Mouse (Mus musculus): ENCODE data around the gene Nadk2.

The Nadk2 gene

DNA sequence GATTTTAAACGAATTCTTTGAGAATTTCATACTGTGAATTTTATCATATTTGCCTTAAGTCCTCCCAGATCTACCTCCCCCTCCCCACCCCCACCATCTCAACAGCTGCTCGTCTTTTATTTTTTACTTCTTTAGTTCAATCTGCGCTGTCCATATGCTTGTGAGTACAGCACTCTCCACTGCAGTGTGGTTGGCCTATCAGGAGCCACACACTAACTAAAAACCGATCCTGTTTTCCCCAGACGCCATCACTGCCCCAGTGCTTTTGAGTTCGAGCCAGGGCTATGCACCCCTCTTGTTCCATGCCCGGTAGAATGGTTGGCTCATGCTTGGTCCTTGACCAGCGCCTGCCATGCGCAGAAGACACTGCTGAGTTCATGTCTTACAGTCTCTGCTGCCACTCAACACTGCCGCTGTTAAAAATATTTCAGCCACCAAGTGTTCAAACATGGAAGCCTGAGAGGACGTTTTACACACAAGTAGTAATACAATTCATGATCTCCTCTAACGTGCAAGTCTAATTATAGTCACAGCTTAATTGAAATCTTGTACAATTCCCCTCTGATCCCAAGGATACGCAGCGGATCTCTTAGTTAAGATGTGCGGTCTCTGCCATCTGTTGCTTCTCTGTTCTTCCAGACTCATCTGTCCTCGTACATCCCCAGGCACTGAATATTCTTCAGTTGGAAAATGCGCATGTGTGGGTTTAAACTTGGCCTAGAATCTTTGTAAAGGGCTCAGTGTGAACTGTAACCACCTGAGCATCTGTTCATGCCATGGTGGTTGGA lies 17.0 kb downstream of the Nadk2 start:
- DNase-seq (ENCODE audit: inconsistent ontology term), result no peak

- no peak for DNase-seq (ENCODE audit: inconsistent ontology term)
Observed at GRCm38 (mm10) chr15:9088683-9089072, 17.6 kb downstream of the Nadk2 start.

DNA sequence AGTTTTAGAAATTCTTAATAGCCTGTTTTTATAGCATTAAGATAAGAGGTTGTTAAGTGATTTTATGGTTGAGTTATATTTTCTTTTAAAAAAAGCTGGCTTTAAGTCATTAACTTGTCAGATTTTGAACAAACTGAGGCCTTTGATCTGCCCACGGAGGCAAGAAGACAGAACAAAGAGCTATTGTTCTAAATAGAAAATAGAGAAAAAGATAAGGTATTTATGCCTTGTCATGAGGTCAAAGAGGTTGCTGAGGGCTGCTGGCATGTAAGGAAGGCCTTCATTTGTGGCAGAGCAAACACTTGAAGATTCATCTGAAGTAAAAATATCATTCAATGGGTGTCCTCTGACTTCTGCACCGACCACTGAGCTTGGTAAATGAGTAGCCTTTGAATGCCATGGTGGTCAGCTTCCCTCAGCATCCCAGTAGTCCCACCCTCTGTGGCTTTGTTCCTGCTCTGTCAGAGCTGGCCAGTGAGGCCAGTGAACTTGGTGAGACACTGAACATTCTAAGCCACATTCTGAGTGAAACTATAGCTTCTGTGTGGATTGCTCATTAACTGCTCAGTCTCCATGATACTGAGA lies 18.2 kb downstream of the Nadk2 start:
- peak; percentile 58 for DNase-seq (ENCODE audit: inconsistent ontology term)

- no peak for DNase-seq (ENCODE audit: inconsistent ontology term)
Observed at GRCm38 (mm10) chr15:9090662-9091061, 19.6 kb downstream of the Nadk2 start.

GRCm38 (mm10) chr15:9093598-9094365 lies 22.7 kb downstream of the Nadk2 start:
- DNase-seq (ENCODE audit: inconsistent ontology term), result no peak

DNA sequence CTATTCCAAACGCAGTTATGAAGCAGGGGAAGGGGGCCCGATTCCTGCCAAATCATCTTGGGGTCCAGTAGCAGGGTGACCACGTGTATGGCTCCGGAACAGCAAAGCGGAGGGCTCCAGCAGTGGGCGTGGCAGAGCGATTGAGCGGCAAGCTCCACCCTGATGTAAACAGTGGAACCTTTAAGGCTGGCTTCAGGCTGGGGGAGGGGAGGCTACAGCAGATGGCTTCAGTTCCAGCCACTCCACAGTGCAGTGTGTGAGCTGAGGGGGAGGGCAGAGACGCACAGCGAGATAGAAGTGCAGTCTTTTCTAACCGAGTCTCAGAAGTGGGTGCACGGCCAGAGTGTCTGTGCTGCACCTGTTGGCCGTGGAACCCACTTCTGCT lies 23.3 kb downstream of the Nadk2 start:
- no peak for DNase-seq (ENCODE audit: inconsistent ontology term)

DNA sequence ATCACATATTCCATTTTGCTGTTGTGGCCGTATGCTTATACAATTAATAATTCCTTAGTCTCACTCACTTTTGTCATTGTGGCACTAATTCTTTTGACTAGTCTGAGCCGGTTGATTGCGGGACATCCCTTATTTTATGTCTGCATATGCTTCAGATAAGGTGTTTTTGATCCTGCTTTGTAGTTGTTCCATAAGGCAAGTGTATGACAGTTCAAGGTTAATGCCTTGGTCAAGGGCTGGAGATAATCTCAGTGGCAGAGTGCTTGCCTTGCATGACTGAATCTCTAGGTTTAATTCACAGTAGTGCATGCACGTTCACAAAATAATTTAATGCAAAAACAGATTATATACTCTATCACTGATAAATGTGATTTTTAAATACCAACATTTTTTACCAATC lies 25.8 kb downstream of the Nadk2 start:
- no peak for DNase-seq (ENCODE audit: inconsistent ontology term)

DNA sequence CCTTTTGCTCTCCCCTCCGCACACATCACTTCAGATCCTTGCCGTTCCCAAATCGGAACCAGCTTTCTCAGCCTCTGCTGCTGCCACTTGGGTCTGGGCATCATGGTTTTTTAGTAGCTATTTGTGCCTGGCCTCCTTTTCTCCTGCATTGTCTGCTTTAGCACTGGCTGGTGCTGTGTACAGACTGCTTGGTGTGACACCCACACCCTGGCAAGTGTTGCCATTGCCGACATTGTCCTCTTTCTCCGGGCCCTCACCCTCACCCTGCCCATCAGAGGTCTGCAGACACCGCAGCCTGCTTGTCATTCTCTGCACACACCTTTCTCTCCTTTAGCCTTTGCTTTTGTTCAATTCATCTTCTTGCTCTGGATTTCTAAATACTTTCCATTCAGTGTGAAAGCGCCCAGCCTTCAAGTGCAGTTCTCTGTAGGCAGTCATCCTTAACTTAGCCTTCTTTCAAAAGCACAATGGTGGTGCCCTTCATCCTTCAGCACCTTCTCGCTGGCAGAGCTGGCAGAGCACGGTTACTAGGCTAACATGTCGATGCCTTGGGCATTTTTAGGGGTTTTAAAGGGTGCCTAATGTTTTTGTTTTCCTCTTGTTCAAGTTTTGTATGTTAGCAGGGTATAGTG lies 29.5 kb downstream of the Nadk2 start:
- DNase-seq (ENCODE audit: inconsistent ontology term), result no peak

- no peak for DNase-seq (ENCODE audit: inconsistent ontology term)
Observed at GRCm38 (mm10) chr15:9106303-9107074, 35.4 kb downstream of the Nadk2 start.

DNA sequence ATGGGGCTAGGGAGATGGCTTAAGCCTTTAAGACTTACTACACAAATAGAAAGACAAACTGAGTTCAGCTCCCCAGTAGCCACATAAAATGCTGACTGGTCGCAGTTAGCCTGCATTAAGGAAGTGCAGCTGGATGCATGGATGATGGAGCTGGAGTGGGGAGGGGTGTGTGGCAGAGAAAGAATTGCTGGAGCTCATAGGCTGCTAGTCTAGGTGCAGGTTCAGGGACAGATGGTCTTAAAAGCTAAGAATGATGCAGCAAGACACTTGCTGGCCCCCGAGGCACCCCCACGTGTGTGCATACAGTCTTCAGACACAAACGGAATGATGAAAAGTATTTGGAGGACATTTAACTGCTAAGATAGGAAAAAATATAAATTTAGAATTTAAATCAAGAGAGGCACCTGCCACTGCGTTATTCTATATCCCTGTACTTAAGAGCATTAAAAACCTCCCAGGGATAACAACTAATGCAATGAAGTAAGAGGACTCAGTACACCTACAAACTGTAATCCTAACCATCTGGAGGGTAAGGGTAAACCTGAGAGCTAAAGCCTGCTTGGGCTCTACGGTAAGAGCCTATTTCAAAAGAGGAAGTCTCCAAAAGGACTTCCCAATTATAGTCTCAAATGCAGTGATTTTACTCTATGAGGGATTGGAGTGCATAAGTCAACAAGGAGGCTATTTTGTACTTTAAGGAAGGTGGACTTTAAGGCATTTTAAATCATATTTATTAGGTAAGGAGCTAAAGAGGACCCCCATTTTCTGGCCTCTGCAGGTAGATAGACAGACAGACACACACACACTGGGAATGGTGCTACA lies 39.7 kb downstream of the Nadk2 start:
- DNase-seq (ENCODE audit: inconsistent ontology term), result no peak

- DNase-seq (ENCODE audit: inconsistent ontology term), result no peak
Observed at GRCm38 (mm10) chr15:9111648-9112047, 40.6 kb downstream of the Nadk2 start.

DNA sequence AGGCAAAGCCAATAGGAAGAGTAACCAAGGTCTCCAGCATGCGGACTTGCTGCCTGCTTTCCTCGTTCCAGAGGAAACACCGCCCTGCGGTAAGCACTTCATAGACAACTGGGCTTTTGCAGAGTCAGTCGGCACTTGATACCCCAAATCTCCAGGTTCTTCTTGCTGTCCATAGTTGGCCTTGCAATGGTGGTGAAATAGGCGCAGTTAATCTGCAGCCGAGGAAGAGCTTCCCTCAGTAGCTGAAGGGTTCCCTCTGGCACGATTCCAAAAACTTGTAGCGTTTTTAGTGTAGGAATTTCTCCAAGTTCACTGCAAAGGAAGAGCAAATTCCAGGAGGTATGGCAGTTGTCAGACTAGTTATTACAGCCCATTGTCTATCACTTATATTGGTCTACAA lies 42.5 kb downstream of the Nadk2 start:
- DNase-seq (ENCODE audit: inconsistent ontology term), result no peak

- no peak for DNase-seq (ENCODE audit: inconsistent ontology term)
Observed at GRCm38 (mm10) chr15:9114131-9114530, 43.1 kb downstream of the Nadk2 start.

- DNase-seq (ENCODE audit: inconsistent ontology term), result no peak
Observed at GRCm38 (mm10) chr15:9114599-9114998, 43.5 kb downstream of the Nadk2 start.

DNA sequence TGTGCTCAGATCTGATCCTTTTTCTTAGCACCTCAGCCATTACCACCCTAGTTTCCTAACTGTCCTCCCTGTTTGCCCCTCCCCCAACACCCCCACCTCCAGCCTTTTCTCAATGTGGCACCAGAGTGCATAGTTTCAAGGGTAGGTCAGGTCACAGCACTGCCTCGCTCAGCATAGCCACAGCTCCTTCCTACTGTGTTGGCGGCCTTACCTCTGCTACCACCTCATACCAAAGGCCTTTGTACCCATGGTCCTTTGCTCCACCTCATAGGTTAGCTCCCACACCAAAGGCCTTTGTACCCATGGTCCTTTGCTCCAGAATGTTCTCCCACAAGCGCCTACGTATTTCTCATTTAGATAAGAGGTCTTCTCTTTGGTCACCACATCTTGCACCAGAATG lies 47.8 kb downstream of the Nadk2 start:
- DNase-seq (ENCODE audit: inconsistent ontology term), result no peak

DNA sequence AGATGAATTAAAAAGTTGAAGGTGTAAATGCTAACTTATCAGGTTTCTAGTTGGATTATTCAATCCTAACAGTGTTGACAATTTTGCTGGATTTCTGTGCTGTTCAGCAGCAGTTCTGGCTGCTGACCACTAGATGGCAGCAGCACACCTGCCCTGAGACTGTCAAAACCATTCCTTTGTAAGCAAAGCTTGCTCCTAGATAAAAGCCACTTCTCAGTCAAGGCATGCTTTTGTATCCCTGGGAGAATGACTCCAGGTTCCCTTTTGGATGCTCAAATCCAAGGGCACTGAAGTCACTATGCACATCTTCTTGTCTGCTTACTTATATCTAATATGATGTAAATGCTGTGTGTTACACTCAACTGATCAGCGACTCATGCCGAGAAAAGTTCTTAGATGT lies 49.0 kb downstream of the Nadk2 start:
- no peak for DNase-seq (ENCODE audit: inconsistent ontology term)

DNA sequence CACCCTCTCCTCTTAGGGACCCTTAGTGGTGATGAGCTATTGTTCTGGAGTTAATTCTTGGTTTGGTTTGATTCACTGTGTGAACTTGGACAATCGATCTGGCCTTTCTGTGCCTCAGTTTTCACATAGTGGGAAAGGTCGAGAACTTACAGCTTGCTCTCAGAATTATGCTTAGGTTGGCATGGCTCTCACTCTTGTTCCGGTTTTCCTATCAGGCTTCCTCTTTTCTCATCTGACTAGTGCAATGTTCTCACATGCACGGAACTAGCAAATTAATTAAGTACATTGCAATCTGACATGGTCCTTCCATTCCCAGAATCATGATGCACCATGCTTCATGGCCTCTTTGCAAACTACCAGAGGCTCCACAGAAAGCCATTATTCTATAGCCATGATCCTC lies 51.9 kb downstream of the Nadk2 start:
- no peak for DNase-seq (ENCODE audit: inconsistent ontology term)

DNA sequence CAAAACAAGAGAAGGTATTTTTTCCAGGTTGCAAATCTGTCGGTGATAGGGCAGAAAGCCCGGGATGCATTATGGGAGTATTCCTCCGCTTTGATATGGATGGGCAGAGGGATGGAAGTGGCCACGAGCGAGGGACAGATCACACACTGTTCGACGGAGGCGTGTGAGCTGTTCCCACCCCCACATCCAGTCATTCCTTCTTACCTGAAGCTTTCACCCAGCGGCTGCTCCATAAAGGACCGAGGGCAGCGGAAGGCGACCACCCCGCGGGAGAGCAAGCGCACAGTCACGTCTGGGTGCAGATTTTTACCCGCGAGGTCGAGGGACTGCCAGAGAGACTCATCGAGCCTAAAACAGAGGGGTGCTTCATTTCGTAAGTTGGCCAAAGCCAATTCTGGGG lies 53.8 kb downstream of the Nadk2 start:
- DNase-seq (ENCODE audit: inconsistent ontology term), result no peak

GRCm38 (mm10) chr15:9127051-9127791 lies 56.2 kb downstream of the Nadk2 start:
- DNase-seq (ENCODE audit: inconsistent ontology term), result no peak
